Mouse (Mus musculus) limb, embryonic 10.5 days (tissue): ENCODE results near the gene Olfr1344. TPM values are rescaled to one million over a fixed set of nuclear protein-coding genes. Genes with fewer than 3 reads are reported as not detected.
"Not testable (repeated sequence)": the region's sequence is repeated elsewhere in the genome, so short reads cannot be mapped to it uniquely, and the experiment has no call there.

ENCODE experiments used
- DNase-seq: peaks from one replicate; pipeline ENCODE4 v3.0.0-alpha.2; 2017; ENCODE audit warnings: low spot score
- H3K27ac ChIP-seq: fragments of 300-500 bp; sonication (generic); 2 replicates; pipeline ENCODE4 v1.5.1; 2016; ENCODE audit warnings: mild to moderate bottlenecking
- H3K27me3 ChIP-seq: fragments of 300-500 bp; sonication (generic); 2 replicates; pipeline ENCODE4 v1.6.1; 2016; ENCODE audit warnings: low read depth, mild to moderate bottlenecking; ENCODE audit not compliant: poor library complexity, severe bottlenecking
- H3K36me3 ChIP-seq: fragments of 300-500 bp; sonication (generic); 2 replicates; pipeline ENCODE4 v1.6.1; 2016; ENCODE audit warnings: mild to moderate bottlenecking, moderate library complexity
- H3K4me1 ChIP-seq: fragments of 300-500 bp; sonication (generic); 2 replicates; pipeline ENCODE4 v1.6.1; 2016
- H3K4me3 ChIP-seq: fragments of 300-500 bp; sonication (generic); 2 replicates; pipeline ENCODE4 v1.5.1; 2016; ENCODE audit warnings: mild to moderate bottlenecking, moderate library complexity
- H3K9me3 ChIP-seq: fragments of 300-500 bp; sonication (generic); replicated peaks from 2 replicates; pipeline ENCODE4 v1.6.1; 2016; ENCODE audit warnings: mild to moderate bottlenecking
- WGBS: fragments of 180-500 bp; shearing (Covaris S2); methylation state at CpG from one replicate; pipeline ENCODE4 v1.1.7; 2016; 5-methylcytosine and 5-hydroxymethylcytosine counted together
- polyA plus RNA-seq: library from polyadenylated mRNA; unstranded; fragments of >200 nt; fragmentation: Nextera tagmentation; extraction: Ambion mirVana; gene quantifications from 2 replicates; pipeline ENCODE4 v1.2.1, GENCODE M21; 2016

The Olfr1344 gene
- polyA plus RNA-seq, 1 experiment from 2014 or later, result not detected

GRCm38 (mm10) chr7:6455868-6456267, 17.4 kb downstream of the Olfr1344 start, which contains the start of gene Olfr1336:
TSS of gene Olfr1336 (plus strand) at chr7:6456168.
- H3K27me3 ChIP-seq, result no peaks in the 10 kb centered on the region
- no peak for DNase-seq

GRCm38 (mm10) chr7:6456399-6456798, 17.9 kb downstream of the Olfr1344 start:
- Histone ChIP-seq H3K27ac (no peak overlapping the region), H3K36me3 (no peaks in the 10 kb centered on the region), H3K9me3 (no peaks in the 10 kb centered on the region), H3K27me3 (no peaks in the 10 kb centered on the region), H3K4me3 (no peak overlapping the region), H3K4me1 (no peaks in the 10 kb centered on the region)
- WGBS, result 45% methylated on average over 3 of the region's 3 CpGs
- DNase-seq, result no peak

More at GRCm38 (mm10) chr7:6455868-6456267, 17.4 kb downstream of the Olfr1344 start, which contains the start of gene Olfr1336:
- no peak within 1 kb of the TSS for H3K4me3 ChIP-seq
- no peaks in the 10 kb centered on the region for H3K36me3 ChIP-seq
- no peaks in the 10 kb centered on the region for H3K9me3 ChIP-seq
- no peaks in the 10 kb centered on the region for H3K4me1 ChIP-seq
- no peak within 1 kb of the TSS for H3K27ac ChIP-seq

GRCm38 (mm10) chr7:6466951-6467350, 28.5 kb downstream of the Olfr1344 start, which contains the start of gene Olfr1346:
TSS of gene Olfr1346 (plus strand) at chr7:6467101.
- Histone ChIP-seq H3K27ac (no peak within 1 kb of the TSS), H3K27me3 (no peaks in the 10 kb centered on the region), H3K4me1 (no peaks in the 10 kb centered on the region), H3K36me3 (no peaks in the 10 kb centered on the region), H3K4me3 (no peak within 1 kb of the TSS), H3K9me3 (no peaks in the 10 kb centered on the region)
- DNase-seq, result no peak

GRCm38 (mm10) chr7:6477633-6478032, 39.1 kb downstream of the Olfr1344 start:
- not testable (repeated sequence) for H3K36me3 ChIP-seq, H3K9me3 ChIP-seq, H3K4me1 ChIP-seq, DNase-seq, H3K4me3 ChIP-seq, H3K27ac ChIP-seq, H3K27me3 ChIP-seq
- WGBS, result 74% methylated on average over 2 of the region's 2 CpGs

GRCm38 (mm10) chr7:6486841-6487240, 48.4 kb downstream of the Olfr1344 start, which contains the start of gene Olfr5:
TSS of gene Olfr5 (minus strand) at chr7:6486941.
- H3K27me3 ChIP-seq, result no peaks in the 10 kb centered on the region
- no peak for DNase-seq
- H3K4me3 ChIP-seq, result no peak within 1 kb of the TSS
- no peaks in the 10 kb centered on the region for H3K9me3 ChIP-seq
- no peaks in the 10 kb centered on the region for H3K4me1 ChIP-seq
- WGBS, result 51% methylated on average over 2 of the region's 2 CpGs
- H3K27ac ChIP-seq, result no peak within 1 kb of the TSS
- no peaks in the 10 kb centered on the region for H3K36me3 ChIP-seq

Other genes starting within 250 kb of the Olfr1344 start
- gene Galp, start 241.6 kb upstream of the Olfr1344 start, polyA plus RNA-seq, result not detected in 2 replicates
- not detected in 2 replicates for gene Zscan5b, start 216.4 kb upstream of the Olfr1344 start, polyA plus RNA-seq
- gene Epp13, start 186.0 kb upstream of the Olfr1344 start, polyA plus RNA-seq, result not detected in 2 replicates
- 5.2 and 6.4 TPM in 2 replicates for gene Zfp667, start 152.1 kb upstream of the Olfr1344 start, polyA plus RNA-seq
- 5.2 and 6.7 TPM in 2 replicates for gene Zfp583, start 107.4 kb upstream of the Olfr1344 start, polyA plus RNA-seq
- gene Gm3854, start 94.9 kb upstream of the Olfr1344 start, polyA plus RNA-seq, result 2.6 and 2.8 TPM in 2 replicates
- 1.3 and 1.4 TPM in 2 replicates for gene Zfp78, start 75.4 kb upstream of the Olfr1344 start, polyA plus RNA-seq
- gene Zfp28, start 55.4 kb upstream of the Olfr1344 start, polyA plus RNA-seq, result 9.2 and 13.9 TPM in 2 replicates
- gene Smim17, start 40.0 kb upstream of the Olfr1344 start, polyA plus RNA-seq, result 0.09 and 0.34 TPM in 2 replicates
- gene Gm20715, start 28.4 kb upstream of the Olfr1344 start, polyA plus RNA-seq, result 0.03 TPM in 1 of 2 replicates, not detected in the other
- gene Olfr1336, start 17.5 kb downstream of the Olfr1344 start, polyA plus RNA-seq, result not detected in 2 replicates
- not detected in 2 replicates for gene Olfr1346, start 28.4 kb downstream of the Olfr1344 start, polyA plus RNA-seq
- not detected in 2 replicates for gene Olfr5, start 48.3 kb downstream of the Olfr1344 start, polyA plus RNA-seq
- not detected in 2 replicates for gene Olfr1347, start 61.1 kb downstream of the Olfr1344 start, polyA plus RNA-seq
- not detected in 2 replicates for gene Olfr1348, start 70.1 kb downstream of the Olfr1344 start, polyA plus RNA-seq
- gene Olfr1349, start 84.3 kb downstream of the Olfr1344 start, polyA plus RNA-seq, result not detected in 2 replicates
- gene Olfr1350, start 126.2 kb downstream of the Olfr1344 start, polyA plus RNA-seq, result not detected in 2 replicates